Mouse (Mus musculus): ENCODE data around the gene Gm27027. TPM values are rescaled to one million over a fixed set of nuclear protein-coding genes. Genes with fewer than 3 reads are reported as not detected.

Gm27027 gene
- polyA plus RNA-seq, 1 experiment from 2014 or later = not detected

DNA sequence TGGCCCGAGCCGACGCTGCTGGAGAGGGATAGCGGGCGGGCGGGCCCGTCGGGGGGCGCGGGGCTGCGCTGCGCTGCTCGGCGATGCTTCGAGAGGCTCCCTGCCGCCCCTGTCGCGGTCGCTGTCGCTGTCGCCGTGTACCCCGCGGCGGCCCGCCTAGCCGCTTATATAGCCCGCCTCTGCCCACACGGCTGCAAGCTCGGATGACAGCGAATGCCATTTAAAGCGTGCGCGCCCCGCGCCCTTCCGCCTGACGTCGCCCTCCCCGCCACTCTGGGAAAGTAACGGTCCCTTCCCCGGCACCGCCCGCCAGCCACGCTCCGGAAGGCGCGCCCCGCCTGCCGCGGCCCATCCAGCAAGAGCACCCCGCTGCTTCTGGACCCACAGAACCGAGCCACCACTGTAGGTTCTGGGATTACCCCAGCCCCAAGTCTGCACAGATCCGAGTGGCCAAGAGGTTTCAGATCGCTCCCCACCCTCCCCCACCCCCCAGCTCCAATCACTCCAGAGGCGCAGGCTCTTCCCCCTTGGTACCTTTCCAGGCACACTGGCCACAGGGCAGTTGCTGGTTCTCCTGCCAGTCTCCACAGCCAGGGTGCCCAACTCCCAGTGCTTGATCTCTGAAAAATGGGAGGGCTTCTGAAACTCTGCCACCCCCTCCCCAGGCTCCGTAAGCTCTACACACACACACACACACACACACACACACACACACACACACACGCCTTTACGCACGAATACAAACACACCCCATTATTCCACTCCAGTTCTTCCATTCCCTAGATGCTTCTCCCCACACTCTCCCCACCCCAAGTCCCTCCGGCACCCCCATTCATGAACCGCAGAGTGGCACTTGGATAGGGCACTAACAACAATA is 39.0 kb downstream of the Gm27027 start, which contains the start of gene Gm13889:
Gene Gm13889, minus strand, starts transcription at position 294 of the 877 bp plus-strand sequence.
- WGBS = 11% methylated on average over 39 of the region's 62 CpGs
- peak; percentile 90 for DNase-seq (ENCODE audit: low spot score)
- H3K4me3 ChIP-seq (ENCODE audit: low read depth, low read length) = peak within 1 kb of the TSS; percentile 74
- H3K36me3 ChIP-seq (ENCODE audit: insufficient read depth, low read length) = no peaks in the 10 kb centered on the region
- peak within 1 kb of the TSS; percentile 69 for H3K9ac ChIP-seq (replicated peaks; ENCODE audit: low read depth)
- H3K27me3 ChIP-seq (replicated peaks; ENCODE audit: insufficient read depth, low read length) = no peaks in the 10 kb centered on the region
- H3K9me3 ChIP-seq (ENCODE audit: low read length) = no peaks in the 10 kb centered on the region
- peak within 1 kb of the TSS; percentile 91 for H3K27ac ChIP-seq (ENCODE audit: low read length)
- peak; percentile 88 for ATAC-seq
- no peak for TF ChIP-seq EP300 (IDR thresholded peaks at IDR 0.05)
- TF ChIP-seq CTCF (IDR thresholded peaks at IDR 0.05) = peak; percentile 25; the same call in 1 of the 2 replicates
- H3K4me1 ChIP-seq (ENCODE audit: insufficient read depth, low read depth, low read length) = peaks cover 7% of the 10 kb centered on the region; the same call in 1 of the 2 replicates
- peak within 1 kb of the TSS; percentile 60 for H3K4me2 ChIP-seq (replicated peaks; ENCODE audit: low read depth, low read length)

DNA sequence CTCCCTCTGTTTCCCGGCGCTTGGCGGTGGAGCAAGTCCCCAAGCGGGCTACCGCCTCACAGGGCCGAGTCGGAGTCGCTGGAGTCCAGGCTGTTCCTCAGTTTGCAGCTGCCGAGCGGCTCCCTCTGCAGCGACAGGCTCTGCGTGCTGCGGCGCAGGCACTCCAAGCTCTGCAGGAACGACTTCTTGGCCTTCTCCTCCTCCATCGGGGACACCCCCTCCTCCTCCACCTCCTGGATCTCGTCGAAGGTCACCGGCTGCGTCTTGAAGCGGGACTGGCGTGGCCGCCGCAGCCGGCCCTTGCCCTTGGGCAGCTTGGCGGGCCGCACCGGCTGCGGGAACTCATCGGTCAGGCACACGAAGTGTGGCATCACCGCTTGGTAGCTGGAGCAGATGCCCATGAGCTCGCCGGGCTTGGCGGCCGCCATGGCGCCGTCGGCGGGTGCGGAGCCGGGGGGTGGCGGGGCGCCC is 39.8 kb downstream of the Gm27027 start:
- no peak for TF ChIP-seq CTCF (IDR thresholded peaks at IDR 0.05)
- no peak for TF ChIP-seq EP300 (IDR thresholded peaks at IDR 0.05)

DNA sequence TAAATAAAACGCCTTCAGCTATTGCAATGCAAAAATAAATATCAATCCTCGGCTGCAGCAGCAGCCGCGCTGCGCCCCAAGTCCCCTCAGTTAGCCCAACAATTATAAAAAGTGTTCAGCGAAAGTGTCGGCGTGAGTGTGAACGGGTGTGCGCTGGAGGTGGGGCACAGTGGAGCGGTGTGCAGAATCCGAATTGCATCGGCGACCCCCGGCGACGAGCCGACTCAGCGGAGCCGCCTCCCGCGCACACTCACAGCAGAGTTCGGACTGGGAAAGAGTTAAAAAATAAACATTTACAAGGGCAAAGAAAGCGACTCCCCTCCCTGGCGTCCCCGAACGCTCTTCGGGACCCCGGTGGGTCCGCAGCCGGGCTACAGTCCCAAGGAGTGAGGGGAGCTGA is 40.3 kb downstream of the Gm27027 start:
- WGBS = under 1% methylated on average over 31 of the region's 31 CpGs
- H3K4me1 ChIP-seq (ENCODE audit: insufficient read depth, low read depth, low read length) = peaks cover 4% of the 10 kb centered on the region; the same call in 1 of the 2 replicates
- H3K9me3 ChIP-seq (ENCODE audit: low read length) = no peaks in the 10 kb centered on the region
- TF ChIP-seq CTCF (IDR thresholded peaks at IDR 0.05) (no peak), EP300 (IDR thresholded peaks at IDR 0.05) (no peak)
- peak overlapping the region; percentile 91 for H3K27ac ChIP-seq (ENCODE audit: low read length)
- H3K36me3 ChIP-seq (ENCODE audit: insufficient read depth, low read length) = no peaks in the 10 kb centered on the region
- peak overlapping the region; percentile 60 for H3K4me2 ChIP-seq (replicated peaks; ENCODE audit: low read depth, low read length)
- DNase-seq (ENCODE audit: low spot score) = no peak
- peak overlapping the region; percentile 74 for H3K4me3 ChIP-seq (ENCODE audit: low read depth, low read length)
- ATAC-seq = no peak
- peak overlapping the region; percentile 69 for H3K9ac ChIP-seq (replicated peaks; ENCODE audit: low read depth)
- H3K27me3 ChIP-seq (replicated peaks; ENCODE audit: insufficient read depth, low read length) = no peaks in the 10 kb centered on the region

More for the DNA sequence above, 39.8 kb downstream of the Gm27027 start:
- DNase-seq (ENCODE audit: low spot score) = peak; percentile 56
- H3K27ac ChIP-seq (ENCODE audit: low read length) = peak overlapping the region; percentile 91
- peak overlapping the region; percentile 60 for H3K4me2 ChIP-seq (replicated peaks; ENCODE audit: low read depth, low read length)
- no peaks in the 10 kb centered on the region for H3K27me3 ChIP-seq (replicated peaks; ENCODE audit: insufficient read depth, low read length)
- peak; percentile 34 for ATAC-seq
- H3K4me1 ChIP-seq (ENCODE audit: insufficient read depth, low read depth, low read length) = peaks cover 5% of the 10 kb centered on the region; the same call in 1 of the 2 replicates
- no peaks in the 10 kb centered on the region for H3K36me3 ChIP-seq (ENCODE audit: insufficient read depth, low read length)
- 1% methylated on average over 30 of the region's 44 CpGs for WGBS
- H3K9me3 ChIP-seq (ENCODE audit: low read length) = no peaks in the 10 kb centered on the region
- H3K9ac ChIP-seq (replicated peaks; ENCODE audit: low read depth) = peak overlapping the region; percentile 69
- peak overlapping the region; percentile 74 for H3K4me3 ChIP-seq (ENCODE audit: low read depth, low read length)

DNA sequence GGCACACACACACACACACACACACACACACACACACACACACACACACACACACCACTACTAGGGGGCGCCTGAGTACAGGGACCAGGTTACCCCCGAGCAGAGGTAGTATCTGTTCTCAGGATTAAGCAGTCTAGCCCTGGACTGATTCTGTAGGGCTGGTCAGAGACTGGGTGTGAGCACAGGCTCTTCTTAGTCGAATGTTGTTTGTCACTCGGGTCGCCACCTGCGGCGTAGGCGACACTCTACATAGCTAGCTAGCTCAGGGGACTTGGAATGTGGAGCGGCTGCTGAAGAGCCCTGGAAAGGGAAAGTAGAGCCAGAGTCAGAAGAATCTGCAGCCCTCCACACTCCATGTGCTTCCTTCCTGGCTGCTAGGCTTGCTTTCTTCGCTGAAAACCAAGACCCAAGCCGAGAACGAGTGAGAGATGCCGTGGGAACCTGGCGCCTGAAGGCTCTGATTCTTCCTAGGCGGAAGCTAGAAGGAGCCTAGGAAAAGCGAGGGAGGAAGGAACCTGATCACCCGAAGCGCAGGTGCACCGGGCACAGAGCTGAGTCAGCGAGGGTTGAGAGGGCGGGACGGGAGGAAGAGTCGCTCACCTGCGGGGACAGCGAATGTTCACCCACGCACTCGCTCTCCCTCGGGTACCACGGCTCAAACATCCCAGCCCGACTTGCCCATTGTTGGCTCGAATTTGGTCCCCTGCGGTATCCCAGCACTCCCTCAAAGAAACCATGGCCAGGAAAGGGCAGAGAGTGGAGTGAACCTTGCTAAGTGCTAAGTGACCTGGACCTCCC is 41.2 kb downstream of the Gm27027 start:
- TF ChIP-seq CTCF (IDR thresholded peaks at IDR 0.05) = no peak; the same call in 1 of the 2 replicates
- H3K9me3 ChIP-seq (ENCODE audit: low read length) = no peaks in the 10 kb centered on the region
- WGBS = 2% methylated on average over 31 of the region's 32 CpGs
- H3K27me3 ChIP-seq (replicated peaks; ENCODE audit: insufficient read depth, low read length) = no peaks in the 10 kb centered on the region
- ATAC-seq (peak; percentile 8; the same call in 1 of the 2 replicates), DNase-seq (ENCODE audit: low spot score) (peak; percentile 56)
- H3K27ac ChIP-seq (ENCODE audit: low read length) = peak overlapping the region; percentile 52; the same call in 1 of the 2 replicates
- H3K9ac ChIP-seq (replicated peaks; ENCODE audit: low read depth) = peak overlapping the region; percentile 69
- H3K4me3 ChIP-seq (ENCODE audit: low read depth, low read length) = peak overlapping the region; percentile 74
- no peaks in the 10 kb centered on the region for H3K36me3 ChIP-seq (ENCODE audit: insufficient read depth, low read length)
- peak overlapping the region; percentile 60 for H3K4me2 ChIP-seq (replicated peaks; ENCODE audit: low read depth, low read length)
- peaks cover 4% of the 10 kb centered on the region; the same call in 1 of the 2 replicates for H3K4me1 ChIP-seq (ENCODE audit: insufficient read depth, low read depth, low read length)

DNA sequence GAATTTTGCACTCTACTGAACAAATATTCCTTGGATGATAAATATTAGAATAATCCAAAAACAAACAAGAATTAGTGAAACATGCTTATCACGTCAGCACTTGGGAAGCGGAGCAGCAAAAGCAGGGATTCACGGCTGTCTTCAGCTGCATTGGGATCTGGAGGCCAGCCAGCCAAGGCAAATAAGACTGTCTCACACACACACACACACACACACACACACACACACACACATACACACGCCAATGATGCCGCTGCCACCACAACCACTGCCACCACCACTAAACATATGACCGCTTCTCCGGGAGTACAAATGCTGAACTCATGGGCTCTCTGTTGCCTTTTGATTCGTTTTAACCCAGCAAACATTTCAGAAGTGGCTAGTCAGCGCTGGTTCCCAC is 42.4 kb downstream of the Gm27027 start:
- Histone ChIP-seq H3K27ac (ENCODE audit: low read length) (no peak overlapping the region), H3K9me3 (ENCODE audit: low read length) (0 out of 2 replicates have a peak, but pooled peaks cover 3% of the 10 kb centered on the region), H3K9ac (replicated peaks; ENCODE audit: low read depth) (no peak overlapping the region), H3K4me2 (replicated peaks; ENCODE audit: low read depth, low read length) (peak overlapping the region; percentile 60), H3K4me3 (ENCODE audit: low read depth, low read length) (0 out of 2 replicates have a peak overlapping the region, but pooled peaks have one; percentile 10), H3K27me3 (replicated peaks; ENCODE audit: insufficient read depth, low read length) (no peaks in the 10 kb centered on the region), H3K36me3 (ENCODE audit: insufficient read depth, low read length) (no peaks in the 10 kb centered on the region), H3K4me1 (ENCODE audit: insufficient read depth, low read depth, low read length) (peaks cover 4% of the 10 kb centered on the region; the same call in 1 of the 2 replicates)
- ATAC-seq = no peak
- TF ChIP-seq EP300 (IDR thresholded peaks at IDR 0.05) (no peak), CTCF (IDR thresholded peaks at IDR 0.05) (no peak)
- no peak for DNase-seq (ENCODE audit: low spot score)
- 70% methylated on average over 9 of the region's 9 CpGs for WGBS
